Mouse (Mus musculus): Measurements from ENCODE around the gene Gsta3. TPM values are rescaled to one million over a fixed set of nuclear protein-coding genes. Genes with fewer than 3 reads are reported as not detected.

Gsta3 gene
- polyA plus RNA-seq, 2 experiments, result 1.6 to 1.8 TPM

GRCm38 (mm10) chr1:21291394-21291793, 51.0 kb downstream of the Gsta3 start:
- 84% methylated on average over 4 of the region's 4 CpGs for WGBS
- Histone ChIP-seq H3K4me3 (replicated peaks; ENCODE audit: low read length) (no peak overlapping the region), H3K27me3 (ENCODE audit: control insufficient read depth, insufficient read depth, low read length) (no peaks in the 10 kb centered on the region), H3K9ac (ENCODE audit: low read depth, low read length, severe bottlenecking) (no peak overlapping the region), H3K36me3 (ENCODE audit: control insufficient read depth, insufficient read depth, low read length) (no peaks in the 10 kb centered on the region), H3K9me3 (ENCODE audit: control insufficient read depth, low read length) (no peaks in the 10 kb centered on the region), H3K4me2 (replicated peaks; ENCODE audit: low read depth, low read length, severe bottlenecking) (no peak overlapping the region), H3K4me1 (ENCODE audit: control insufficient read depth, insufficient read depth, low read length) (no peaks in the 10 kb centered on the region), H3K27ac (replicated peaks; ENCODE audit: low read depth, low read length) (no peak overlapping the region)
- ATAC-seq (ENCODE audit: low FRiP score, low read depth) (no peak), DNase-seq (ENCODE audit: low spot score) (no peak)
- TF ChIP-seq POLR2A (IDR thresholded peaks at IDR 0.05; ENCODE audit: borderline replicate concordance, extremely low read depth, insufficient read depth, insufficient read length), result no peak

- H3K4me2 ChIP-seq (replicated peaks; ENCODE audit: low read depth, low read length, severe bottlenecking), result no peak overlapping the region
- no peaks in the 10 kb centered on the region for H3K4me1 ChIP-seq (ENCODE audit: control insufficient read depth, insufficient read depth, low read length)
- H3K9ac ChIP-seq (ENCODE audit: low read depth, low read length, severe bottlenecking), result no peak overlapping the region
- no peak overlapping the region for H3K4me3 ChIP-seq (replicated peaks; ENCODE audit: low read length)
- WGBS, result 57% methylated on average over 1 of the region's 1 CpGs
- no peak for DNase-seq (ENCODE audit: low spot score)
- H3K36me3 ChIP-seq (ENCODE audit: control insufficient read depth, insufficient read depth, low read length), result no peaks in the 10 kb centered on the region
- no peaks in the 10 kb centered on the region for H3K27me3 ChIP-seq (ENCODE audit: control insufficient read depth, insufficient read depth, low read length)
- ATAC-seq (ENCODE audit: low FRiP score, low read depth), result no peak
- no peak for TF ChIP-seq POLR2A (IDR thresholded peaks at IDR 0.05; ENCODE audit: borderline replicate concordance, extremely low read depth, insufficient read depth, insufficient read length)
- no peaks in the 10 kb centered on the region for H3K9me3 ChIP-seq (ENCODE audit: control insufficient read depth, low read length)
- H3K27ac ChIP-seq (replicated peaks; ENCODE audit: low read depth, low read length), result no peak overlapping the region
These were observed 52.2 kb downstream of the Gsta3 start for GRCm38 (mm10) chr1:21292590-21292989.

- Histone ChIP-seq H3K9ac (ENCODE audit: low read depth, low read length, severe bottlenecking) (no peak overlapping the region), H3K4me1 (ENCODE audit: control insufficient read depth, insufficient read depth, low read length) (no peaks in the 10 kb centered on the region), H3K27ac (replicated peaks; ENCODE audit: low read depth, low read length) (no peak overlapping the region), H3K36me3 (ENCODE audit: control insufficient read depth, insufficient read depth, low read length) (no peaks in the 10 kb centered on the region), H3K9me3 (ENCODE audit: control insufficient read depth, low read length) (no peaks in the 10 kb centered on the region), H3K4me3 (replicated peaks; ENCODE audit: low read length) (no peak overlapping the region), H3K4me2 (replicated peaks; ENCODE audit: low read depth, low read length, severe bottlenecking) (no peak overlapping the region), H3K27me3 (ENCODE audit: control insufficient read depth, insufficient read depth, low read length) (no peaks in the 10 kb centered on the region)
- ATAC-seq (ENCODE audit: low FRiP score, low read depth) (no peak), DNase-seq (ENCODE audit: low spot score) (no peak)
- no peak for TF ChIP-seq POLR2A (IDR thresholded peaks at IDR 0.05; ENCODE audit: borderline replicate concordance, extremely low read depth, insufficient read depth, insufficient read length)
- WGBS, result 92% methylated on average over 1 of the region's 1 CpGs
These were observed 55.8 kb downstream of the Gsta3 start for GRCm38 (mm10) chr1:21296169-21296568.

DNA sequence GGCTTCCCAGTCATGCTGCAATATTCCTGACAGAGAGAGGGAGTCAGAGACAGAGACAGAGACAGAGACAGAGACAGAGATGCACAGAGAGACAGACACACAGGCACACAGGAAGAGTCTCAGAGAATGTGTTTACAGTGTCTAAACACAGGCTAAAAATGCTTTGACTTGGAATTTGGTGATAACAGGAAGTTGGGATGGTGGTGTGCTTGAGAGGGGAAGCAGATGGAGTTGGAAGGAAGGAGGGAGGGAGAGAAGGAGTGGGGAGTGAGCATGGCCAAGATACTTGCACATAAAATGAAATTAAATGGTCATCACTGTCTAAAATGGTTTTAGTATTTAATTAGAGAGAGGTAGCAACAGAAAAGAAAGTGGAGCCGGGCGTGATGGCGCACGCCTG, 57.7 kb downstream of the Gsta3 start:
- TF ChIP-seq POLR2A (IDR thresholded peaks at IDR 0.05; ENCODE audit: borderline replicate concordance, extremely low read depth, insufficient read depth, insufficient read length), result no peak
- 88% methylated on average over 4 of the region's 4 CpGs for WGBS
- Histone ChIP-seq H3K9ac (ENCODE audit: low read depth, low read length, severe bottlenecking) (no peak overlapping the region), H3K36me3 (ENCODE audit: control insufficient read depth, insufficient read depth, low read length) (no peaks in the 10 kb centered on the region), H3K27ac (replicated peaks; ENCODE audit: low read depth, low read length) (no peak overlapping the region), H3K27me3 (ENCODE audit: control insufficient read depth, insufficient read depth, low read length) (no peaks in the 10 kb centered on the region), H3K4me1 (ENCODE audit: control insufficient read depth, insufficient read depth, low read length) (no peaks in the 10 kb centered on the region), H3K9me3 (ENCODE audit: control insufficient read depth, low read length) (no peaks in the 10 kb centered on the region), H3K4me3 (replicated peaks; ENCODE audit: low read length) (no peak overlapping the region), H3K4me2 (replicated peaks; ENCODE audit: low read depth, low read length, severe bottlenecking) (no peak overlapping the region)
- DNase-seq (ENCODE audit: low spot score), result no peak
- ATAC-seq (ENCODE audit: low FRiP score, low read depth), result no peak

GRCm38 (mm10) chr1:21299826-21300225, 59.4 kb downstream of the Gsta3 start:
- WGBS, result 55% methylated on average over 3 of the region's 3 CpGs
- TF ChIP-seq POLR2A (IDR thresholded peaks at IDR 0.05; ENCODE audit: borderline replicate concordance, extremely low read depth, insufficient read depth, insufficient read length), result no peak
- H3K4me2 ChIP-seq (replicated peaks; ENCODE audit: low read depth, low read length, severe bottlenecking), result no peak overlapping the region
- no peaks in the 10 kb centered on the region for H3K36me3 ChIP-seq (ENCODE audit: control insufficient read depth, insufficient read depth, low read length)
- H3K27me3 ChIP-seq (ENCODE audit: control insufficient read depth, insufficient read depth, low read length), result no peaks in the 10 kb centered on the region
- H3K9ac ChIP-seq (ENCODE audit: low read depth, low read length, severe bottlenecking), result no peak overlapping the region
- no peak for DNase-seq (ENCODE audit: low spot score)
- no peak for ATAC-seq (ENCODE audit: low FRiP score, low read depth)
- no peak overlapping the region for H3K27ac ChIP-seq (replicated peaks; ENCODE audit: low read depth, low read length)
- no peaks in the 10 kb centered on the region for H3K9me3 ChIP-seq (ENCODE audit: control insufficient read depth, low read length)
- H3K4me3 ChIP-seq (replicated peaks; ENCODE audit: low read length), result no peak overlapping the region
- no peaks in the 10 kb centered on the region for H3K4me1 ChIP-seq (ENCODE audit: control insufficient read depth, insufficient read depth, low read length)

DNA sequence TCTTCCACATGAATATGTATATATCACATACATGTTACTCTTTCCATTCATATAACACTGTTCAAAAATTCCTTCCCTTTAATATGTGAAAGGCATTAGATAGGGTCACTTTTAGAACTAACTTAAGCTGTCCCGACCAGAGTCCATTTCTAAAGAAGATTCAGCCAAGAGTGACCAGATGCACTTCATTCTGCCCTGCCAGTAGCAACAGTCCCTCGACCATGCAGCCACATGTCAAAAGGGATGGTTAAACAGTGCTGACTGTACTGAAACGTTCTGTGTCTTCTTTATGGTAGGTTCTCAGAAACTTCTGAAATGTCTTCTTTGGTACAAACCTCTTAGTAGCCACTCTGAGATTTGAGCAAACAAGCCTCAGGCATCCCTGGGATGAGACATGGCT, 61.3 kb downstream of the Gsta3 start:
- Histone ChIP-seq H3K4me2 (replicated peaks; ENCODE audit: low read depth, low read length, severe bottlenecking) (no peak overlapping the region), H3K9ac (ENCODE audit: low read depth, low read length, severe bottlenecking) (no peak overlapping the region), H3K4me3 (replicated peaks; ENCODE audit: low read length) (no peak overlapping the region), H3K27ac (replicated peaks; ENCODE audit: low read depth, low read length) (no peak overlapping the region), H3K27me3 (ENCODE audit: control insufficient read depth, insufficient read depth, low read length) (no peaks in the 10 kb centered on the region), H3K36me3 (ENCODE audit: control insufficient read depth, insufficient read depth, low read length) (no peaks in the 10 kb centered on the region), H3K9me3 (ENCODE audit: control insufficient read depth, low read length) (no peaks in the 10 kb centered on the region), H3K4me1 (ENCODE audit: control insufficient read depth, insufficient read depth, low read length) (no peaks in the 10 kb centered on the region)
- no peak for TF ChIP-seq POLR2A (IDR thresholded peaks at IDR 0.05; ENCODE audit: borderline replicate concordance, extremely low read depth, insufficient read depth, insufficient read length)
- ATAC-seq (ENCODE audit: low FRiP score, low read depth) (no peak), DNase-seq (ENCODE audit: low spot score) (no peak)
- WGBS, result 80% methylated on average over 3 of the region's 3 CpGs
